Mouse (Mus musculus) myocyte (in vitro differentiated cells): ENCODE results near the gene Ankrd22. TPM values are rescaled to one million over a fixed set of nuclear protein-coding genes. Genes with fewer than 3 reads are reported as not detected.
A peak's percentile ranks its signal among the peaks of the same experiment; 100 is the strongest.

Experiments used
- H3K27me3 ChIP-seq: one replicate; pipeline ENCODE4 v1.6.1; 2011; ENCODE audit not compliant: control insufficient read depth, insufficient read depth, insufficient read length
- H3K36me3 ChIP-seq: one replicate; pipeline ENCODE4 v1.6.1; 2011; ENCODE audit not compliant: control insufficient read depth, insufficient read depth
- H3K4me2 ChIP-seq: one replicate; pipeline ENCODE4 v1.6.1; 2011; ENCODE audit warnings: low read depth, control low read depth
- H3K4me3 ChIP-seq: one replicate; pipeline ENCODE4 v1.5.1; 2011; ENCODE audit warnings: mild to moderate bottlenecking, control low read depth, moderate library complexity
- H3K79me2 ChIP-seq: one replicate; pipeline ENCODE4 v1.6.1; 2011; ENCODE audit not compliant: control insufficient read depth, insufficient read depth
- H3ac ChIP-seq: one replicate; pipeline ENCODE4 v1.6.1; 2011; ENCODE audit not compliant: control insufficient read depth, insufficient read length
- CEBPB ChIP-seq: IDR thresholded peaks from 2 replicates; pipeline ENCODE4 v1.6.1; 2011; ENCODE audit warnings: mild to moderate bottlenecking, moderate library complexity; ENCODE audit not compliant: poor library complexity, insufficient read depth, severe bottlenecking
- E2F4 ChIP-seq: IDR thresholded peaks from one replicate; pipeline ENCODE4 v1.6.1; 2011; ENCODE audit warnings: mild to moderate bottlenecking, control low read depth, moderate library complexity; ENCODE audit not compliant: insufficient read depth
- MAX ChIP-seq: IDR thresholded peaks from one replicate; pipeline ENCODE4 v1.6.1; 2011; ENCODE audit warnings: low read depth, mild to moderate bottlenecking, control low read depth
- MYOD1 ChIP-seq, 3 experiments: IDR thresholded peaks; one replicate each; pipeline ENCODE4 v1.6.1; 2011; ENCODE audit warnings: control low read depth in 2 of 3, low read depth in 2 of 3, mild to moderate bottlenecking in 2 of 3, moderate library complexity in 1 of 3; ENCODE audit not compliant: insufficient read length in 2 of 3, control insufficient read depth in 1 of 3
- MYOG ChIP-seq, 3 experiments: IDR thresholded peaks; one replicate each; pipeline ENCODE4 v1.6.1; 2011; ENCODE audit warnings: control low read depth in 2 of 3, low read depth in 2 of 3, mild to moderate bottlenecking in 2 of 3; ENCODE audit not compliant: insufficient read length in 2 of 3, control insufficient read depth in 1 of 3, insufficient read depth in 1 of 3
- POLR2A ChIP-seq: IDR thresholded peaks from one replicate; pipeline ENCODE4 v1.6.1; 2011; ENCODE audit warnings: low read depth, mild to moderate bottlenecking, control low read depth, moderate library complexity; ENCODE audit not compliant: insufficient read length
- POLR2AphosphoS2 ChIP-seq: IDR thresholded peaks from one replicate; pipeline ENCODE4 v1.6.1; 2011; ENCODE audit warnings: low read depth, control low read depth; ENCODE audit not compliant: insufficient read length
- REST ChIP-seq: IDR thresholded peaks from one replicate; pipeline ENCODE4 v1.6.1; 2011; ENCODE audit warnings: mild to moderate bottlenecking, control low read depth, moderate library complexity; ENCODE audit not compliant: insufficient read depth, insufficient read length
- SRF ChIP-seq: IDR thresholded peaks from one replicate; pipeline ENCODE4 v1.6.1; 2011; ENCODE audit warnings: low read depth; ENCODE audit not compliant: control insufficient read depth, insufficient read length
- TCF12 ChIP-seq: IDR thresholded peaks from one replicate; pipeline ENCODE4 v1.6.1; 2011; ENCODE audit warnings: mild to moderate bottlenecking, control low read depth; ENCODE audit not compliant: poor library complexity, insufficient read depth, severe bottlenecking
- TCF3 ChIP-seq: IDR thresholded peaks from one replicate; pipeline ENCODE4 v1.6.1; 2011; ENCODE audit warnings: low read depth, control low read depth; ENCODE audit not compliant: insufficient read length
- USF1 ChIP-seq: IDR thresholded peaks from one replicate; pipeline ENCODE4 v1.6.1; 2011; ENCODE audit warnings: low read depth, mild to moderate bottlenecking, control low read depth, moderate library complexity
- polyA plus RNA-seq: library from polyadenylated mRNA; unstranded; fragments of >200 nt; fragmentation: generic; extraction: Trizol; gene quantifications from one replicate; pipeline ENCODE4 v1.2.1, GENCODE M21; 2012; ENCODE audit warnings: missing spikeins

Ankrd22 gene
- polyA plus RNA-seq, 1 experiment, result 0.06 TPM

DNA sequence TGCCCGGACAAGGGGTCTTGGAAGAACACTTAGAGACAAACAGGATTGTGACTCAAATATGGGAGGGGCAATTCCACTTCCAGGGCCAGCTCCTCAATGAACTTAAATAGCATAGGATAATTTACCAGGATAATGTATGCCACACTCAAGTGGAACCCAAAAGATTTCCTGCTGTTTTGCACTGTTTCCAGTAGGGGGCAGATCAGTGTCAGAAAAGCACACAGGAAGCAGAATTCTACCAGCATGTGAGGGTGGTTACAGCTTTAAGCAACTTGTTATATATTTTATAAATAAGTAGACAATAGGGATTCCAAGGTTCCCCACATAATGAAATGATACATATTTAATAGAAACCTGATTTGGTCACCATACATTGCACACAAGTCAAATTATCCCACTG lies 13.9 kb downstream of the Ankrd22 start:
- no peak for TF ChIP-seq REST
- no peak for TF ChIP-seq MYOD1 (IDR thresholded peaks at IDR 0.05; ENCODE audit: control insufficient read depth in 1 of 3, insufficient read length in 2 of 3, low read depth in 2 of 3)
- no peak for TF ChIP-seq TCF3
- no peak for TF ChIP-seq E2F4
- no peak for TF ChIP-seq USF1
- no peak for TF ChIP-seq MAX
- TF ChIP-seq POLR2AphosphoS2, result no peak
- no peak for TF ChIP-seq MYOG (IDR thresholded peaks at IDR 0.05; ENCODE audit: control insufficient read depth in 1 of 3, insufficient read depth in 1 of 3, insufficient read length in 2 of 3, low read depth in 2 of 3)
- TF ChIP-seq TCF12, result no peak
- TF ChIP-seq CEBPB, result no peak
- TF ChIP-seq SRF, result no peak
- TF ChIP-seq POLR2A, result no peak
- Histone ChIP-seq H3K27me3 (no peaks in the 10 kb centered on the region), H3K79me2 (no peaks in the 10 kb centered on the region), H3K36me3 (no peaks in the 10 kb centered on the region), H3K4me3 (no peak overlapping the region), H3ac (no peak overlapping the region), H3K4me2 (no peak overlapping the region)

DNA sequence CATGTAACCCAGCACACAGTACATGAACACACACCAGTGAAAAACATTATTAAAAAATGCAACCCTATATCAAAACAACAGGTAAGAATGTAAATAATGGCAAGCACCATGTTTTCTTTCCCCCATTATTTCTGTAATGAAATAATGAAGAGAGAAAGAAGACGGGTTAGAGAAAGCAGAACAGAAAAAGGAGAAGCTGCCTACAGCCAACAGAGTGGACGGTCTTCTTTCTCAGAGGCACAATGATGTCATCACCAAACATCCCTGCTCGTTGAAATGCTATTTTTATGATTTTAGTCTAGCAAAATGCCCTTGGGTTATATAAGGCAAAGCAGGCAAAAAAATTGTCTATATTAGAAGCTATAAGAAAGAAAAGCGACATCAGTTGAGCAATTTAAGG lies 17.4 kb downstream of the Ankrd22 start:
- Histone ChIP-seq H3K79me2 (no peaks in the 10 kb centered on the region), H3K36me3 (no peaks in the 10 kb centered on the region), H3K4me3 (no peak overlapping the region), H3K27me3 (no peaks in the 10 kb centered on the region), H3ac (no peak overlapping the region), H3K4me2 (no peak overlapping the region)
- TF ChIP-seq SRF, result no peak

GRCm38 (mm10) chr19:34139431-34140046 lies 26.3 kb downstream of the Ankrd22 start:
- H3K4me2 ChIP-seq, result no peak overlapping the region
- no peak overlapping the region for H3K4me3 ChIP-seq
- no peaks in the 10 kb centered on the region for H3K36me3 ChIP-seq
- H3ac ChIP-seq, result no peak overlapping the region
- TF ChIP-seq REST (no peak), USF1 (no peak), MYOG (IDR thresholded peaks at IDR 0.05; ENCODE audit: control insufficient read depth in 1 of 3, insufficient read depth in 1 of 3, insufficient read length in 2 of 3, low read depth in 2 of 3) (no peak), POLR2A (no peak)
- H3K27me3 ChIP-seq, result no peaks in the 10 kb centered on the region
- no peaks in the 10 kb centered on the region for H3K79me2 ChIP-seq

GRCm38 (mm10) chr19:34138720-34139430 lies 27.0 kb downstream of the Ankrd22 start:
- TF ChIP-seq TCF12, result no peak
- TF ChIP-seq POLR2AphosphoS2, result no peak
- no peak for TF ChIP-seq MAX
- no peak for TF ChIP-seq CEBPB
- TF ChIP-seq E2F4, result no peak
- TF ChIP-seq USF1, result no peak
- TF ChIP-seq SRF, result no peak
- TF ChIP-seq MYOG (IDR thresholded peaks at IDR 0.05; ENCODE audit: control insufficient read depth in 1 of 3, insufficient read depth in 1 of 3, insufficient read length in 2 of 3, low read depth in 2 of 3), result no peak
- no peak for TF ChIP-seq TCF3
- no peak for TF ChIP-seq REST
- TF ChIP-seq MYOD1 (IDR thresholded peaks at IDR 0.05; ENCODE audit: control insufficient read depth in 1 of 3, insufficient read length in 2 of 3, low read depth in 2 of 3), result no peak
- no peak for TF ChIP-seq POLR2A
- Histone ChIP-seq H3K4me2 (no peak overlapping the region), H3ac (no peak overlapping the region), H3K27me3 (no peaks in the 10 kb centered on the region), H3K79me2 (no peaks in the 10 kb centered on the region), H3K36me3 (no peaks in the 10 kb centered on the region), H3K4me3 (no peak overlapping the region)

- no peak overlapping the region for H3K4me3 ChIP-seq
- peak overlapping the region; percentile 65 for H3K4me2 ChIP-seq
- no peaks in the 10 kb centered on the region for H3K79me2 ChIP-seq
- TF ChIP-seq E2F4 (no peak), MAX (no peak), POLR2A (no peak), REST (no peak), POLR2AphosphoS2 (no peak), TCF3 (no peak), MYOD1 (IDR thresholded peaks at IDR 0.05; ENCODE audit: control insufficient read depth in 1 of 3, insufficient read length in 2 of 3, low read depth in 2 of 3) (peak in 2 of 3 experiments; percentile 5 to 41), SRF (peak; percentile 80), USF1 (no peak), MYOG (IDR thresholded peaks at IDR 0.05; ENCODE audit: control insufficient read depth in 1 of 3, insufficient read depth in 1 of 3, insufficient read length in 2 of 3, low read depth in 2 of 3) (no peak), TCF12 (no peak), CEBPB (peak; percentile 45; the same call in 1 of the 2 replicates)
- H3K27me3 ChIP-seq, result no peaks in the 10 kb centered on the region
- H3ac ChIP-seq, result no peak overlapping the region
- no peaks in the 10 kb centered on the region for H3K36me3 ChIP-seq
Measured at GRCm38 (mm10) chr19:34120107-34120731, 45.6 kb downstream of the Ankrd22 start.
